Mouse (Mus musculus) limb, embryonic 14.5 days (tissue): Measurements from ENCODE around the gene Capn8. TPM values are rescaled to one million over a fixed set of nuclear protein-coding genes. Genes with fewer than 3 reads are reported as not detected.

ENCODE experiments used
- ATAC-seq: fragments of 200-750 bp; cut with Nextera tagmentation; 2 replicates; pipeline ENCODE4 v1.8.0; 2017; ENCODE audit warnings: low read depth, moderate number of reproducible peaks, moderate TSS enrichment; ENCODE audit not compliant: low FRiP score
- DNase-seq: peaks from one replicate; pipeline ENCODE4 v3.0.0-alpha.2; 2015; ENCODE audit warnings: low spot score
- H3K27ac ChIP-seq: fragments of 300-500 bp; sonication (generic); replicated peaks from 2 replicates; pipeline ENCODE4 v1.5.1; 2014; ENCODE audit warnings: low read depth, mild to moderate bottlenecking, low read length, moderate library complexity, mixed read lengths
- H3K27me3 ChIP-seq: fragments of 300-500 bp; sonication (generic); 2 replicates; pipeline ENCODE4 v1.6.1; 2014; ENCODE audit warnings: low read length, mixed read lengths; ENCODE audit not compliant: control insufficient read depth, insufficient read depth
- H3K36me3 ChIP-seq: fragments of 300-500 bp; sonication (generic); 2 replicates; pipeline ENCODE4 v1.6.1; 2014; ENCODE audit warnings: mild to moderate bottlenecking, low read length, moderate library complexity, mixed read lengths; ENCODE audit not compliant: control insufficient read depth, insufficient read depth
- H3K4me1 ChIP-seq: fragments of 300-500 bp; sonication (generic); 2 replicates; pipeline ENCODE4 v1.6.1; 2014; ENCODE audit warnings: antibody characterized with exemption, low read length, mixed read lengths; ENCODE audit not compliant: control insufficient read depth, insufficient read depth
- H3K4me2 ChIP-seq: fragments of 300-500 bp; sonication (generic); replicated peaks from 2 replicates; pipeline ENCODE4 v1.6.1; 2014; ENCODE audit warnings: low read depth, mild to moderate bottlenecking, low read length, moderate library complexity; ENCODE audit not compliant: severe bottlenecking
- H3K4me3 ChIP-seq: fragments of 300-500 bp; sonication (generic); replicated peaks from 2 replicates; pipeline ENCODE4 v1.5.1; 2014; ENCODE audit warnings: low read length
- H3K9ac ChIP-seq: fragments of 300-500 bp; sonication (generic); 2 replicates; pipeline ENCODE4 v1.6.1; 2014; ENCODE audit warnings: mild to moderate bottlenecking, low read depth, low read length, moderate library complexity; ENCODE audit not compliant: severe bottlenecking
- H3K9me3 ChIP-seq: fragments of 300-500 bp; sonication (generic); 2 replicates; pipeline ENCODE4 v1.6.1; 2016; ENCODE audit warnings: low read length; ENCODE audit not compliant: control insufficient read depth
- POLR2A ChIP-seq: fragments of 200-500 bp; IDR thresholded peaks from 2 replicates; pipeline ENCODE4 v1.8.0; 2012; ENCODE audit warnings: inconsistent platforms, mild to moderate bottlenecking, moderate library complexity, borderline replicate concordance; ENCODE audit not compliant: insufficient read depth, insufficient read length; ENCODE audit errors: extremely low read depth
- WGBS: fragments of 180-500 bp; shearing (Covaris S2); extraction: QIAGEN DNeasy Blood & Tissue Kit; methylation state at CpG from one replicate; pipeline ENCODE4 v1.1.7; 2014; 5-methylcytosine and 5-hydroxymethylcytosine counted together
- polyA plus RNA-seq, 2 experiments: library from polyadenylated mRNA; depleted of rRNA in 1 of 2; stranded (reverse) in 1 of 2; unstranded in 1 of 2; fragments of >200 nt; fragmentation: Nextera tagmentation in 1 of 2; extraction: Ambion mirVana in 1 of 2; gene quantifications; 2 replicates each; pipeline versions ENCODE4 v1.2.1 to v1.2.3; 2012 to 2014

Gene Capn8
- polyA plus RNA-seq, 2 experiments: 0.08 TPM; not detected in 1

DNA sequence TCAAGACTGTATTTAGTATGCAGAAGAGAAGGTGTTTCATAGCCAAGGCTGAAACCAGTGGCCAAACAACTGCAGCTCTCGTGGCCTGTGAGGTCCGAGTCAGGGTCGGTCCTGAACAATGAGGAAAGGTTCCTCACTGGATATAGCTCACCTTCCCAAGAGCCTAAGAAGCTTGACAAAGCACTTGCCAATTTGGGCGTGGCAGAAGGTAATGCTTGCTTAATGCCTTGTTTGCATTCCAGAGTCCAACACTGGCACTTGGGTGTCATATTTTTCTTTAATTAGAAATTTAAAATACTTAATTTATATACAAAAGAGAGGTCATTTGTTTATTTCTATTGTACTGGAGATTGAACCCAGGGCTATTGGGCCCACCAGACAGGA, 9.9 kb downstream of the Capn8 start:
- Histone ChIP-seq H3K27me3 (no peaks in the 10 kb centered on the region), H3K36me3 (no peaks in the 10 kb centered on the region), H3K9me3 (no peaks in the 10 kb centered on the region), H3K27ac (no peak overlapping the region), H3K4me2 (no peak overlapping the region), H3K4me3 (no peak overlapping the region), H3K9ac (no peak overlapping the region), H3K4me1 (peaks cover 8% of the 10 kb centered on the region)
- DNase-seq (no peak), ATAC-seq (no peak)
- WGBS: 51% methylated on average over 4 of the region's 4 CpGs
- TF ChIP-seq POLR2A: no peak

GRCm38 (mm10) chr1:182584169-182584568, 19.4 kb downstream of the Capn8 start:
- Histone ChIP-seq H3K9ac (no peak overlapping the region), H3K27ac (no peak overlapping the region), H3K36me3 (no peaks in the 10 kb centered on the region), H3K4me3 (no peak overlapping the region), H3K4me2 (no peak overlapping the region), H3K9me3 (no peaks in the 10 kb centered on the region), H3K4me1 (no peaks in the 10 kb centered on the region), H3K27me3 (no peaks in the 10 kb centered on the region)
- ATAC-seq (no peak), DNase-seq (no peak)
- no peak for TF ChIP-seq POLR2A
- 89% methylated on average over 6 of the region's 6 CpGs for WGBS

GRCm38 (mm10) chr1:182585162-182585840, 20.5 kb downstream of the Capn8 start:
- ATAC-seq (no peak), DNase-seq (no peak)
- Histone ChIP-seq H3K36me3 (no peaks in the 10 kb centered on the region), H3K27me3 (no peaks in the 10 kb centered on the region), H3K9ac (no peak overlapping the region), H3K4me1 (no peaks in the 10 kb centered on the region), H3K27ac (no peak overlapping the region), H3K4me2 (peak overlapping the region; percentile 40), H3K9me3 (no peaks in the 10 kb centered on the region), H3K4me3 (peak overlapping the region; percentile 18; the same call in 1 of the 2 replicates)
- no peak for TF ChIP-seq POLR2A
- WGBS: 14% methylated on average over 16 of the region's 16 CpGs

- H3K4me1 ChIP-seq: 0 out of 2 replicates have a peak, but pooled peaks cover 3% of the 10 kb centered on the region
- 80% methylated on average over 4 of the region's 4 CpGs for WGBS
- DNase-seq: no peak
- no peak overlapping the region for H3K27ac ChIP-seq
- no peak for TF ChIP-seq POLR2A
- no peaks in the 10 kb centered on the region for H3K27me3 ChIP-seq
- no peak overlapping the region for H3K9ac ChIP-seq
- H3K9me3 ChIP-seq: no peaks in the 10 kb centered on the region
- no peak overlapping the region for H3K4me3 ChIP-seq
- no peaks in the 10 kb centered on the region for H3K36me3 ChIP-seq
- H3K4me2 ChIP-seq: no peak overlapping the region
- ATAC-seq: no peak
Observed at GRCm38 (mm10) chr1:182587706-182588105, 22.9 kb downstream of the Capn8 start.

- Histone ChIP-seq H3K27ac (no peak overlapping the region), H3K9me3 (no peaks in the 10 kb centered on the region), H3K36me3 (no peaks in the 10 kb centered on the region), H3K4me1 (0 out of 2 replicates have a peak, but pooled peaks cover 5% of the 10 kb centered on the region), H3K4me2 (no peak overlapping the region), H3K4me3 (no peak overlapping the region), H3K27me3 (no peaks in the 10 kb centered on the region), H3K9ac (no peak overlapping the region)
- no peak for TF ChIP-seq POLR2A
- ATAC-seq (no peak), DNase-seq (no peak)
- WGBS: 78% methylated on average over 7 of the region's 7 CpGs
Observed at GRCm38 (mm10) chr1:182591491-182591890, 26.7 kb downstream of the Capn8 start.

- ATAC-seq (no peak), DNase-seq (no peak)
- H3K9me3 ChIP-seq: no peaks in the 10 kb centered on the region
- no peak overlapping the region for H3K27ac ChIP-seq
- no peak overlapping the region for H3K4me2 ChIP-seq
- 0 out of 2 replicates have a peak, but pooled peaks cover 5% of the 10 kb centered on the region for H3K4me1 ChIP-seq
- no peak overlapping the region for H3K4me3 ChIP-seq
- no peak for TF ChIP-seq POLR2A
- H3K36me3 ChIP-seq: no peaks in the 10 kb centered on the region
- no peaks in the 10 kb centered on the region for H3K27me3 ChIP-seq
- WGBS: 48% methylated on average over 4 of the region's 4 CpGs
- no peak overlapping the region for H3K9ac ChIP-seq
Observed at GRCm38 (mm10) chr1:182592436-182592835, 27.6 kb downstream of the Capn8 start.
